Mouse (Mus musculus) CD4-positive, CD25-positive, alpha-beta regulatory T cell, adult 2 months (primary cell): Measurements from ENCODE around the gene Msl1.

ENCODE experiments used
- DNase-seq: peaks from one replicate; pipeline ENCODE4 v3.0.0-alpha.2; 2012; ENCODE audit warnings: low read depth, low spot score

Gene Msl1

DNA sequence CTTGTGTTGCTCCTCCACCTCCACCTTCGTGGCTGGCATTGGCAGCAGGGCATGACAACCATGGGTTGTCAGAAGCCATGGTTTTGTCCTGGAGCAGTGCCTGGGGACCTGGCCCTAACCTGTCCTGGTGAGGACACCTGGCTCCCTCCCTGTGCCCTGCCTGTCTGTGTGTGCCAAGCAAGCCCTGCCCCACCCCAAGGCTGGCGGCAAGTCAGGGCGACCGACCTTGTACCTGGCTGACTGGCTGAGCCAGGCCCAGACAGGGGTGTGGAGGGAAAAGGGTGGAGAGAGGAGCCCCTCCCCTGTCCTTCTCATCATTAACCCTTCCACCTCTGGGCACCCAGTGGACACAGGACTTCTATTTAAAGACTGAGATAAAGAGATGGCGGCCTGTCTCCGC is 44.1 kb downstream of the Msl1 start:
- no peak for DNase-seq

GRCm38 (mm10) chr11:98839897-98840296 is 44.6 kb downstream of the Msl1 start:
- DNase-seq = no peak

DNA sequence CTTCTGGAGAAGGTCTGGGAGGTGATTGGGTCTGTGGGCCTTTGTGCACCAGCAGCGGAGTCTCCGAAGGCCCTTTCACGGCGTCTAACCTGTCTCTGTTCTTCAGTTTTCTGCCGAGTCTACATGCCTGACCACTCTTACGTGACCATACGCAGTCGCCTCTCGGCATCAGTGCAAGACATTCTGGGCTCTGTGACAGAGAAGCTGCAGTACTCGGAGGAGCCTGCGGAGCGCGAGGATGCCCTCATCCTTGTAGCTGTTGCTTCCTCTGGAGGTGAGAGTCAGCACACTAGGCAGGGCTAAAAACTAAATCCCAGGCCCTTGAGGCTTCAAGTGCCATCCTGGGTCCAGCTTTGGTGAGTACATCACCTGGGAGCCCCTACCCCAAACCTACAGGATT is 50.7 kb downstream of the Msl1 start:
- DNase-seq = no peak

GRCm38 (mm10) chr11:98846865-98847604 is 51.7 kb downstream of the Msl1 start:
- DNase-seq = no peak

DNA sequence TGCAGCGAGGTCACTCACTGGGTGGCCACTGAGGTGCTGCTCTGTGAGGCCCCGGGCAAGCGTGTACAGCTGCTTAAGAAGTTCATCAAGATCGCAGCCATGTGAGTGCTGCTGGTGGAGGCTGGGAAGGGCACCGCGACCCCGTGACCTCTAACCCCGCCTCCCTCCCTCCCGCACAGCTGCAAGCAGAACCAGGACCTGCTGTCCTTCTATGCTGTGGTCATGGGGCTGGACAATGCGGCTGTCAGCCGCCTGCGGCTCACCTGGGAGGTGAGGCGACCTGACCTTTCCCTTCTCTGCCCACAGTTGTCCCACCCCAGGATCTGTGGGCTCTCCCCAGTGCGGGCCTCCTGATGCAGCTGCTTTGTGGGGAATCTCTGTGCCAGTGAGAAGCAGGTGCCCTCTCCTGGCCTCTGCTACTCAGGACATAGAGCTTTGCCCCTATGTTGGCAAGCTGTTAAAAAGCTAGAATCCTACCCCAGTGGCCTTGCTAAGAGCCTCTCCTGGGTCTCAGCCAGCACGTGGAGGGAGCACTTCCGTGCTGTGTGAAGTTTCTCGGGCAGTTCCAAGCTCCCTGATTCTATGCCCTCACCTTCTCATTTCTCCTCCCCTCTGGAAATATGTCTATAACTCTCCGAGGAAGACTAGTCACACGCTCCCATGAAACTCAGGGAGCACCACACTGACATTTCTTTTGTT is 54.0 kb downstream of the Msl1 start:
- DNase-seq = no peak

GRCm38 (mm10) chr11:98850100-98851093 is 55.1 kb downstream of the Msl1 start:
- peak; percentile 25 for DNase-seq

GRCm38 (mm10) chr11:98854116-98854515 is 58.8 kb downstream of the Msl1 start:
- DNase-seq = no peak

DNA sequence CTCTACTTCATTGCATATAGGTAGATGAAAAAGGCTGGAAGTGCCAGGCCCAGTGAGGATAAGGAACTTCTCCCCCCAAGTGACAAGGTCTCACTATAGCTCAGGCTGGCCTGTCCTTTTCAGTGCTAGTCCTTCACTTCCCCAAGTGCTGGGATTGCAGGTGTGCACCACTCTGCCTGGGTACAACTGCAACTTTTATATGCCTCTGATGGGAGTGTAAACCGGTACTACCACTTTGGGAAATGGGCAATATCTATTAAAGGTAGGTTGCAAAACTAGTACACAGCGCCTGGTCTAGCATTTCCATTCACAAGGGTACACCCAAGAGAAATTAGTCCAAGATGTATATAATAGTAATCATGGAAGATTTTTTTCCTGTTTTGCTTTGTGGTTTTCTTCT is 59.3 kb downstream of the Msl1 start:
- DNase-seq = no peak
